Mouse (Mus musculus) heart, embryonic 13.5 days (tissue): ENCODE data around the gene Gpr143. TPM values are rescaled to one million over a fixed set of nuclear protein-coding genes. Genes with fewer than 3 reads are reported as not detected.

ENCODE experiments used
- ATAC-seq: fragments of 200-750 bp; cut with Nextera tagmentation; 2 replicates; pipeline ENCODE4 v1.8.0; 2017; ENCODE audit warnings: moderate TSS enrichment; ENCODE audit not compliant: insufficient number of reproducible peaks, low FRiP score, low TSS enrichment; ENCODE audit errors: extremely low read depth
- H3K27ac ChIP-seq: fragments of 300-500 bp; sonication (generic); replicated peaks from 2 replicates; pipeline ENCODE4 v1.5.1; 2015; ENCODE audit warnings: moderate library complexity, mild to moderate bottlenecking, inconsistent platforms
- H3K27me3 ChIP-seq: fragments of 300-500 bp; sonication (generic); replicated peaks from 2 replicates; pipeline ENCODE4 v1.6.1; 2015; ENCODE audit warnings: mild to moderate bottlenecking, inconsistent platforms
- H3K36me3 ChIP-seq: fragments of 300-500 bp; sonication (generic); 2 replicates; pipeline ENCODE4 v1.6.1; 2015; ENCODE audit warnings: mild to moderate bottlenecking, inconsistent platforms
- H3K4me1 ChIP-seq: fragments of 300-500 bp; sonication (generic); 2 replicates; pipeline ENCODE4 v1.6.1; 2015; ENCODE audit warnings: inconsistent platforms
- H3K4me2 ChIP-seq: fragments of 300-500 bp; sonication (generic); 2 replicates; pipeline ENCODE4 v1.6.1; 2015; ENCODE audit warnings: inconsistent platforms, mild to moderate bottlenecking, moderate library complexity
- H3K4me3 ChIP-seq: fragments of 300-500 bp; sonication (generic); 2 replicates; pipeline ENCODE4 v1.5.1; 2015; ENCODE audit warnings: moderate library complexity, mild to moderate bottlenecking, inconsistent platforms
- H3K9ac ChIP-seq: fragments of 300-500 bp; sonication (generic); 2 replicates; pipeline ENCODE4 v1.6.1; 2015; ENCODE audit warnings: inconsistent platforms, mild to moderate bottlenecking, moderate library complexity
- H3K9me3 ChIP-seq: fragments of 300-500 bp; sonication (generic); 2 replicates; pipeline ENCODE4 v1.6.1; 2016; ENCODE audit warnings: inconsistent platforms
- WGBS: fragments of 180-500 bp; shearing (Covaris S2); methylation state at CpG from one replicate; pipeline ENCODE4 v1.1.7; 2015; ENCODE audit warnings: mixed read lengths; 5-methylcytosine and 5-hydroxymethylcytosine counted together
- polyA plus RNA-seq: library from polyadenylated mRNA; unstranded; fragments of >200 nt; fragmentation: Nextera tagmentation; extraction: Ambion mirVana; gene quantifications from 2 replicates; pipeline ENCODE4 v1.2.1, GENCODE M21; 2015

Gpr143 gene
- 0.15 TPM in 1 of 2 replicates, not detected in the other for polyA plus RNA-seq

DNA sequence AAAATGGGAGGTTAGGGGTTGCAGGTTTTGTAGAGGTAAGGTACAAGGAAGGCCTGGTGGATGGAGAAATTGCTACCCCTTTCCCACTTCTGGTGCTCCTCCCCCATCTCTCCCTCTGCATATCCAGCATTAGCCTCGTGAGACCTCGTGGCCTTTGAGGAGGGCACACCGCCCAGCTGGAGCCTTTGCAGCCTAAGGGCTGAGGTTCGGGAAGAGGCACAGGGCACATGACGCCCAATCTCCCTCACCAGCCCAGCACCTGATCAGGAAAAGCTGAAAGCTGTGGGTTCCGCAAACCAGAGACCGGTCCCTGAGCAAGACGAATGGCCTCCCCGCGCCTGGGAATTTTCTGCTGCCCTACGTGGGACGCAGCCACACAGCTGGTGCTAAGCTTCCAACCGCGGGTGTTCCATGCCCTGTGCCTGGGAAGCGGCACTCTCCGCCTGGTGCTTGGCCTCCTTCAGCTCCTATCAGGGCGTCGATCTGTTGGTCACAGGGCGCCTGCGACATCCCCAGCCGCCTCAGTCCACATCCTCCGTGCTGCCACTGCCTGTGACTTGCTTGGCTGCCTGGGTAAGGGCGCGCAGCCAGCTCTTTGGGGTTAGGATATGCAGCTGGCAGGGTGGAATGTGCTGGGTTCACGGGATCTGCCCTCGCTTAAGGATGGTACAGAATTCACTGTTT, at the start of gene Gpr143:
Gene Gpr143, plus strand, starts transcription at position 202 of the 684 bp plus-strand sequence.
- WGBS: 14% methylated on average over 26 of the region's 26 CpGs
- ATAC-seq: no peak
- H3K36me3 ChIP-seq: no peaks in the 10 kb centered on the region
- H3K4me2 ChIP-seq: peak within 1 kb of the TSS; percentile 68
- no peaks in the 10 kb centered on the region for H3K9me3 ChIP-seq
- H3K27me3 ChIP-seq: peaks cover 17% of the 10 kb centered on the region; the same call in 1 of the 2 replicates
- H3K4me1 ChIP-seq: no peaks in the 10 kb centered on the region
- no peak within 1 kb of the TSS for H3K27ac ChIP-seq
- H3K4me3 ChIP-seq: peak within 1 kb of the TSS; percentile 40
- H3K9ac ChIP-seq: peak within 1 kb of the TSS; percentile 25; the same call in 1 of the 2 replicates

DNA sequence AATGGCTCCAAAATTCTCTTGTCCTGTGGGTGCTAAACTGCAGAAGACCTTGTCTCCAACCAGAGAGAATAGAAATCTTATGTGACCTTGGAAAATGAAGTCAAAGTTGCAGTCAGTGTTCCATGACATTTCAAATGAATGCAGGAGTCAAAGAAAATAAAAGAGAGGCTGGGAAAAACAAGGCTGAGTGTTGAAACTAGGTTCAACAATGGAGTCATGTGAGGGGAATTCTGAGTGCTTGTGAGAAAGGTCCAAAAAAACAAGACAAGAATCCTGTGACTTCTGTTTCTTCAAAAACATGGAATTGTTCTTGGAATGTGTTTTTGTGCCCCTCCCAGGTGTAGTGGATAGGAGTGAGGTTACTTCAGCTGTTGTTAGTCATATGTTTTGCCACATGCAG, 46.4 kb upstream of the Gpr143 start:
- no peaks in the 10 kb centered on the region for H3K36me3 ChIP-seq
- H3K9ac ChIP-seq: no peak overlapping the region
- no peak overlapping the region for H3K4me3 ChIP-seq
- H3K9me3 ChIP-seq: no peaks in the 10 kb centered on the region
- no peak overlapping the region for H3K4me2 ChIP-seq
- H3K27ac ChIP-seq: no peak overlapping the region
- no peaks in the 10 kb centered on the region; the same call in 1 of the 2 replicates for H3K27me3 ChIP-seq
- no peak for ATAC-seq
- peaks cover 11% of the 10 kb centered on the region for H3K4me1 ChIP-seq

DNA sequence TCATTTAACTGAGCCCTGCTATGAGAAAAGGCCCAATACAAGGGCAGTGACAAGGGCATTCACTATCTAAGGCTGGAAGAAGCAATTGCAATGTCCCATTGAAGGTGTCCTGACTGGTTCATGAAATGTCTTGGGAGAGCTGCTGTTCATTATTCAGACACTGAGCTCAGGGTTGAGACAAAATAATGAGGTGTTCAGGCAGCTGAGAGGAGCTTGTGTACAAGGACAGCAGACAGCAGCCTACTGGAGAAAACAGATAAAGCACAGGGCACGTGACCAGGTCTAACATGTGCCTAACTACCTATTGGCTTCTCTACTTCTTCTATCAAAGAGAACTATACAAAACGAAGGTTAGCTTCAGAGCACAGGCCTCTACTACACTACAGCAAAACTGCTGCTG, 43.5 kb upstream of the Gpr143 start:
- 24% methylated on average over 2 of the region's 2 CpGs for WGBS
- Histone ChIP-seq H3K9me3 (no peaks in the 10 kb centered on the region), H3K27ac (no peak overlapping the region), H3K4me2 (no peak overlapping the region), H3K4me3 (no peak overlapping the region), H3K36me3 (no peaks in the 10 kb centered on the region), H3K9ac (no peak overlapping the region), H3K27me3 (peaks cover 3% of the 10 kb centered on the region; the same call in 1 of the 2 replicates), H3K4me1 (peaks cover 25% of the 10 kb centered on the region)
- ATAC-seq: no peak

DNA sequence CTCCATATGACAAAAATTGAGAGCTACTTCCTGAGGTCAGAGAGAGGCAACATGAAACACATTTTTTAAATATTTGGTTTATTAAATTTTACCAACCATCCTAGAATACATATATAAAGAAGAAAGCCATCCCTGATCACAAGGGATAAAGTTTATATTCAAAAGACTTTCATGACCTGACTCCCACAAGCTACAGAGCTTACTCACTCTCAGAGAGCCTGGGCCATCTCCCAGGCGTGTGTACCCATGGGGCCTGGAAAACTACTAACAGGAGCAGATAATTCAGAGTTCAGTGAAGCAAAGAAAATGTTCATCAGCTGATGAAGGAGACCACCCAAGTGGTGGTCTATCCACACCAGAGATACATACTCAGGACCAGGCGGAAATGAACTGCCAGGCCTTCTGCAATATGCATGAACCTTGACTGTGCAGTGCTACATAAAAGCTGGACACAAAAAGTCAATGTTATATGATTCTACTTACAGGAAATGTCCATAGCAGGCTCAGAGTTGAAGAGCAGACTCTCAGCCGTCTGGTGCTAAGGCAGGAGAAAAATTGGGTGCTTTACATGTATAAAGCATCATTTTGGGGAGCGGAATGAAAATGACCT, 42.9 kb upstream of the Gpr143 start:
- peaks cover 25% of the 10 kb centered on the region for H3K4me1 ChIP-seq
- H3K4me3 ChIP-seq: no peak overlapping the region
- no peak overlapping the region for H3K9ac ChIP-seq
- no peaks in the 10 kb centered on the region for H3K9me3 ChIP-seq
- ATAC-seq: no peak
- H3K4me2 ChIP-seq: no peak overlapping the region
- peaks cover 3% of the 10 kb centered on the region; the same call in 1 of the 2 replicates for H3K27me3 ChIP-seq
- 66% methylated on average over 4 of the region's 4 CpGs for WGBS
- H3K27ac ChIP-seq: no peak overlapping the region
- no peaks in the 10 kb centered on the region for H3K36me3 ChIP-seq

DNA sequence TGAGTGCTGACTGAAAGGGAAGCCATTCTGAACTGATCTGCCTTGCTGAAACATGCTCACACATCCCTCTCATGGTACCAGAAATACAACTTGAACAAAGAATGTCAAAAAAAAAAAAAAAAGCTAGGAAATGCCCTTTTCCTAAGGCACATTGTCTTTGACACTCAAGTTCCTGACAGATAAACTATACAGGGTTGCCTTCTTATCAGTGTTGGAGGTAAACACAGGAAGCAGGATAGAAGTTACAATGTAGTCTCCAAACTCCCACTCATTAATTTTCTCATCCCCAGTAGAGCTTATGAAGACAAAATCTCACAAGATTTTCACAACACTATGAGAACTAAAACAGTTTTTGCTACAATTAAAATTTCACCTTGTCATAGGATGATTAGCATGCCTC, 38.1 kb upstream of the Gpr143 start:
- no peak overlapping the region for H3K9ac ChIP-seq
- no peaks in the 10 kb centered on the region for H3K9me3 ChIP-seq
- no peak overlapping the region for H3K4me3 ChIP-seq
- no peak for ATAC-seq
- peak overlapping the region; percentile 42 for H3K27ac ChIP-seq
- H3K36me3 ChIP-seq: no peaks in the 10 kb centered on the region
- H3K4me1 ChIP-seq: peaks cover 17% of the 10 kb centered on the region
- H3K27me3 ChIP-seq: peaks cover 3% of the 10 kb centered on the region; the same call in 1 of the 2 replicates
- no peak overlapping the region for H3K4me2 ChIP-seq

DNA sequence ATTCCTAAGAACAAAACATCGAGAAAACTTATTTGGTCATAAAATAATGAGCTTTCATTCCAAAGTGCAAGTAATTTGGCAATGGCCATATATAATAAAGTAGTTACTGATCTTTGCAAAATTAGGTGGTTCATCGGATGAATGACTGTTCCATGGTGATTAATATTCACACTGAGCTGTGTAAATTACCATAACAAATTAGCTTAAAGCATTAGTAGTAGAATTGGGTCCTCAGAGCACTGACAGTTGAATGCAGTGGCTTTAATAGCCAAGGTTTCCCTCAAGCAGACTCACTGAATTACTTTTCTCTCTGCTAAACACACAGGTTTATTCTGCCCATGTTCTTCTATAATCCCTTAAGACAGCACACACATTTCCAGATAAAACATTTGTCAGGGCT, 35.8 kb upstream of the Gpr143 start:
- Histone ChIP-seq H3K27me3 (0 out of 2 replicates have a peak, but pooled peaks cover 3% of the 10 kb centered on the region), H3K4me3 (no peak overlapping the region), H3K9ac (no peak overlapping the region), H3K4me1 (peaks cover 7% of the 10 kb centered on the region), H3K4me2 (no peak overlapping the region), H3K27ac (no peak overlapping the region), H3K36me3 (no peaks in the 10 kb centered on the region), H3K9me3 (no peaks in the 10 kb centered on the region)
- ATAC-seq: no peak
- WGBS: 82% methylated on average over 2 of the region's 2 CpGs

DNA sequence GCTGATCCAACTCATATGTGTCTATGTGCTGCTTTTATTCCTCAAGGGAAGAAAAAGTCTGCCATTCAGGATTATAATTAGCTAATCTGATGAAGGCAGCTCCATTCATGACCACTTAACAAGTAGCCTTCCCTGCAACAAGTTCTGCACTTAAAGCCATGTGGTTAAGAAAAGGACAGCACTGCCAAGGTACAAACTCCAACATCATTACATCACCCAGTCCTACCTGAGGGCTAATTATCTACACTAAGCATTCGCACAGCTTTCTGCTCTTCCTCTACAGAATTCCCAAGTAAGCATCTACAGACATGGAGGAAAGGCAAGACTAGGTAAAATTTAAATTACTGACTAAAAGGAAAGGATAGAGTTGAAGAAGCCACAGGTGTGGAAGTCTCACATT, 25.9 kb upstream of the Gpr143 start:
- Histone ChIP-seq H3K4me2 (no peak overlapping the region), H3K27ac (no peak overlapping the region), H3K27me3 (no peaks in the 10 kb centered on the region), H3K4me3 (no peak overlapping the region), H3K9ac (no peak overlapping the region), H3K4me1 (no peaks in the 10 kb centered on the region), H3K9me3 (no peaks in the 10 kb centered on the region), H3K36me3 (no peaks in the 10 kb centered on the region)
- WGBS: 86% methylated on average over 1 of the region's 1 CpGs
- ATAC-seq: no peak

DNA sequence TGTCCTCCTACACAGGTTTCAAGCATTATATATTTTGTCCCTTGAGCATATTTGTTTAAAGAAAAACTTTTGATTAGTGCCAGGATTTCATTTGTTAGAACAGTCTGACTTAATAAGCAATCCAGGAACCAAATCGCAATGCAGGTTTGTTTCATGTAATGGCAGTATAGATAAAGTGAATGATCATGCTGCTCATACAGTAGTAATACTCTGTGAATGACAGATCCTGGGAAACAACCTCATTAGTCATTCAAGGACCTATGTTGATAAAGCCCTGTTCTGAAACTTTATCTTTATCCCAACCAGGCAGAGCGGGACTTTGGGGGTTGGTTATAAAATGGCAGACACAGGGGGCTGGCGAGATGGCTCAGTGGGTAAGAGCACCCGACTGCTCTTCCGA, 25.4 kb upstream of the Gpr143 start:
- no peak for ATAC-seq
- no peaks in the 10 kb centered on the region for H3K27me3 ChIP-seq
- H3K4me3 ChIP-seq: no peak overlapping the region
- H3K9ac ChIP-seq: no peak overlapping the region
- no peaks in the 10 kb centered on the region for H3K9me3 ChIP-seq
- no peak overlapping the region for H3K27ac ChIP-seq
- no peaks in the 10 kb centered on the region for H3K36me3 ChIP-seq
- no peak overlapping the region for H3K4me2 ChIP-seq
- no peaks in the 10 kb centered on the region for H3K4me1 ChIP-seq
- WGBS: 84% methylated on average over 5 of the region's 5 CpGs

DNA sequence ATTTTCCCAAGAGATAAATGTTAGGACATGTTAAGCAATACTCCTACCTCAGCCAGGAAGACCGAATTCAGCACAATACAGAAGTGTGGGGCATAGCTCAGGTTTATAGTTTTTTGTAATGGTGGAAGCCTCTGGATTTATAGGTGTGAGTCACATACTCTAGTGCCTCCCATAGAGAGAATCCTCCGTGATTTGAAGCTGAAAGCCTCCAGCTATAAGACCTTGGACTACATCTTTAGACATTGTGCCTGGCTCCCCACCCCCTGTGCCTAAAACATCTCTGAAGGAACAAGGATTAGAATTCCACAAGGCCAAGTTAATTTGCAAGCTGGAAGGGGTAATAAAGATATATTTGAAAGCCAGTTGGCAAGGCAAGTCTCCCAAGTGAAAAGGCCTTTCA, 19.3 kb upstream of the Gpr143 start:
- Histone ChIP-seq H3K4me1 (peaks cover 6% of the 10 kb centered on the region; the same call in 1 of the 2 replicates), H3K9me3 (no peaks in the 10 kb centered on the region), H3K4me3 (no peak overlapping the region), H3K36me3 (no peaks in the 10 kb centered on the region), H3K4me2 (no peak overlapping the region), H3K27me3 (no peaks in the 10 kb centered on the region), H3K27ac (no peak overlapping the region; the same call in 1 of the 2 replicates), H3K9ac (no peak overlapping the region)
- WGBS: 46% methylated on average over 2 of the region's 2 CpGs
- ATAC-seq: no peak

DNA sequence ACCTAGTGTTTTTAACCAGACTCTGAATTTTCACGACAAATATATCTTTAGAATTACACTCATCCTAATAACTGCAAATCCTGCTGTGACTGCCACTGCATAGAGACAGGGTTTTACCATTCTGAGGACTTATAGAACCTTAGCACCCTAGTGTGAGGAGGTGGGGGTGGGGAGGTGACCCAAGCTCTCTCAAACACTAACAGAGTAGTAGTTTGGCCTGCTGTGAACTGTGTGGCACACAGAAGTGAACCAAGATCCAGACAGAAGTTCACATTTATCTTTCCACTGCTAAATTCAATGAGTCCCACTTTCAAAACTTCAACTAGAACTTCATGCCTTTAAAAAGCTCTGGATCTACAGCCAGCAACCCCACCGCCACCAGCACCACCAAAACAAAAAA, 18.9 kb upstream of the Gpr143 start:
- WGBS: 62% methylated on average over 2 of the region's 2 CpGs
- H3K4me2 ChIP-seq: no peak overlapping the region
- no peaks in the 10 kb centered on the region for H3K9me3 ChIP-seq
- no peak overlapping the region for H3K4me3 ChIP-seq
- H3K4me1 ChIP-seq: peaks cover 6% of the 10 kb centered on the region; the same call in 1 of the 2 replicates
- no peak overlapping the region for H3K9ac ChIP-seq
- no peaks in the 10 kb centered on the region for H3K36me3 ChIP-seq
- no peak overlapping the region for H3K27ac ChIP-seq
- no peaks in the 10 kb centered on the region for H3K27me3 ChIP-seq
- ATAC-seq: no peak

DNA sequence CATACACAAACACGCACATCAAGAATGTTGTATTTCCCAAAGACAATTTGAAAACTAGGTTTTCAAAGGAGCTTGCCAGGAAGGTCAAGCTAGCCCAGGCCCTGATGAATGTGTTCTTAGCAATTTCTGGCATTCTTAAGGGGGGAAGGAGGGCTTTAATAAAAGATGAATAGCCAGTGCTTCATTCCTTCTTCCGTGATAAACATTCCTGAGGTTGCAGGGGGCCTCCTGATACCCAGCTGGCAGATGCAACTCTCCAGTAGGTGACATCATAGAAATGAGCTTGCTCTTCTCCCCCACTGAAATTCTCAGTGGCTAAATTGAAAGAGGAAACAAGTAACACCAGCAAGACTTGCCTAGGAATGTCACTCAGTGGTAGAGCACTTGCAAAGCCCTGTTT, 17.6 kb upstream of the Gpr143 start:
- Histone ChIP-seq H3K4me2 (no peak overlapping the region), H3K27me3 (peaks cover 7% of the 10 kb centered on the region), H3K9me3 (no peaks in the 10 kb centered on the region), H3K27ac (no peak overlapping the region), H3K36me3 (no peaks in the 10 kb centered on the region), H3K4me1 (peaks cover 10% of the 10 kb centered on the region; the same call in 1 of the 2 replicates), H3K9ac (no peak overlapping the region), H3K4me3 (no peak overlapping the region)
- ATAC-seq: no peak
- 41% methylated on average over 2 of the region's 2 CpGs for WGBS
